Comparison of ENCODE assay signal across 13 mouse cellular contexts in genomic region chr10:78303675-78304074, GRCm38 (mm10). TPM values are rescaled to one million over a fixed set of nuclear protein-coding genes. Genes with fewer than 3 reads are reported as not detected.
DNase-seq lines count a peak whose midpoint lies in the region; ATAC-seq and TF ChIP-seq lines count a peak whose summit lies in the region.
"Had no signal": no experiment of that assay in that cellular context is flagged by ENCODE, and none has a peak within 500 bp of the region (broad histone marks: within the 10 kb centered on the region; RNA-seq: fewer than 3 reads in every experiment).

No protein-coding gene starts in this region.

- no peak for TF ChIP-seq POLR2A in bone marrow macrophage, adult 2 months (IDR thresholded peaks at IDR 0.05; ENCODE audit: borderline replicate concordance, low read depth, low read length)

- WGBS in kidney, embryonic 14.5 days = 68% methylated on average over 7 of the region's 7 CpGs

- no peaks in the 10 kb centered on the region for H3K36me3 ChIP-seq in kidney, embryonic 14.5 days (ENCODE audit: control insufficient read depth, insufficient read depth, low read length)
- H3K36me3 ChIP-seq: lung, embryonic 15.5 days; neural tube, embryonic 12.5 days had no signal

- no peak for TF ChIP-seq CTCF in gastrocnemius, adult 2 months (IDR thresholded peaks at IDR 0.05)
- TF ChIP-seq CTCF in bone marrow macrophage, adult 2 months (IDR thresholded peaks at IDR 0.05; ENCODE audit: low read depth, low read length) = no peak

- no peak overlapping the region for H3K27ac ChIP-seq in gastrocnemius, adult 2 months
- peak overlapping the region; percentile 47; the same call in 1 of the 2 replicates for H3K27ac ChIP-seq in bone marrow macrophage, adult 2 months (ENCODE audit: insufficient read depth, low read depth, low read length)
- H3K27ac ChIP-seq in kidney, embryonic 14.5 days (ENCODE audit: low read depth, low read length) = no peak overlapping the region
- H3K27ac ChIP-seq: lung, embryonic 15.5 days; neural tube, embryonic 12.5 days had no signal

- H3K4me3 ChIP-seq in gastrocnemius, adult 2 months = no peak overlapping the region
- H3K4me3 ChIP-seq in bone marrow macrophage, adult 2 months (ENCODE audit: insufficient read depth, low read length) = peak overlapping the region; percentile 44
- H3K4me3 ChIP-seq in kidney, embryonic 14.5 days (ENCODE audit: low read length) = no peak overlapping the region
- H3K4me3 ChIP-seq: lung, embryonic 15.5 days; neural tube, embryonic 12.5 days had no signal

- intact Hi-C loops in gastrocnemius, adult 2 months (cut with DNase I) = no loop called here

- no peaks in the 10 kb centered on the region for H3K9me3 ChIP-seq in kidney, embryonic 14.5 days (ENCODE audit: control insufficient read depth, low read length)
- H3K9me3 ChIP-seq: lung, embryonic 15.5 days; neural tube, embryonic 12.5 days had no signal

- H3K4me2 ChIP-seq in kidney, embryonic 14.5 days (replicated peaks; ENCODE audit: low read depth, low read length) = no peak overlapping the region
- H3K4me2 ChIP-seq: lung, embryonic 15.5 days; neural tube, embryonic 12.5 days had no signal

- no peaks in the 10 kb centered on the region for H3K27me3 ChIP-seq in kidney, embryonic 14.5 days (ENCODE audit: control insufficient read depth, insufficient read depth, low read length)
- H3K27me3 ChIP-seq: lung, embryonic 15.5 days; neural tube, embryonic 12.5 days had no signal

- peak; percentile 14 for DNase-seq in gastrocnemius, adult 2 months
- DNase-seq in gastrocnemius, postnatal 25 days = no peak
- peak; percentile 81 for DNase-seq in 416B (ENCODE audit: low read depth)
- no peak for DNase-seq in frontal cortex, postnatal 36 days (ENCODE audit: low spot score in 2 of 2)
- DNase-seq in frontal cortex, postnatal 14 days (ENCODE audit: low spot score in 2 of 2) = no peak
- DNase-seq: cerebellum, adult 9-10 months; gastrocnemius, postnatal 10 days; kidney, postnatal 25 days had no signal

- no peak overlapping the region for H3K9ac ChIP-seq in kidney, embryonic 14.5 days (ENCODE audit: low read depth, low read length)
- H3K9ac ChIP-seq: lung, embryonic 15.5 days; neural tube, embryonic 12.5 days had no signal

- ATAC-seq in megakaryocyte-erythroid progenitor cell, adult 5-6 weeks (replicated peaks; ENCODE audit: low FRiP score, low TSS enrichment, poor library complexity, severe bottlenecking) = peak; percentile 46
- no peak for ATAC-seq in kidney, embryonic 14.5 days (ENCODE audit: low FRiP score, low TSS enrichment)

- peaks cover 33% of the 10 kb centered on the region for H3K4me1 ChIP-seq in bone marrow macrophage, adult 2 months (ENCODE audit: control insufficient read depth, insufficient read depth, low read length)
- no peaks in the 10 kb centered on the region for H3K4me1 ChIP-seq in kidney, embryonic 14.5 days (ENCODE audit: control insufficient read depth, insufficient read depth, low read length)
- H3K4me1 ChIP-seq: lung, embryonic 15.5 days had no signal

RNA-seq across cellular contexts. Expression of gene Agpat3, which starts 48.6 kb away (rescaled TPM):
- 100 to 1,000 TPM; 108 to 135 TPM for total RNA-seq in gastrocnemius, adult 2 months (2021)
- total RNA-seq in gastrocnemius, postnatal 25 days (2021) = 100 to 1,000 TPM; 120 to 123 TPM
- polyA plus RNA-seq in bone marrow macrophage, adult 2 months (2012; ENCODE audit: insufficient read depth, insufficient read length, missing spikeins) = 36.8 and 39.8 TPM in 2 replicates
- 20.4 and 22.9 TPM in 2 replicates for total RNA-seq in megakaryocyte-erythroid progenitor cell, adult 5-6 weeks (2014; fragmentation: Nextera tagmentation)
- total RNA-seq in megakaryocyte-erythroid progenitor cell, adult 5-6 weeks (2017) = 11.6 and 23.9 TPM in 2 replicates
- polyA plus RNA-seq in kidney, embryonic 14.5 days (2014; fragmentation: Nextera tagmentation; extraction: Ambion mirVana) = 66.4 and 84.7 TPM in 2 replicates

RNA-seq across cellular contexts. Expression of gene Trappc10, which starts 59.2 kb away (rescaled TPM):
- 10 to 100 TPM; 37.9 to 40.1 TPM for total RNA-seq in gastrocnemius, adult 2 months (2021)
- total RNA-seq in gastrocnemius, postnatal 25 days (2021) = 10 to 100 TPM; 31.0 to 32.9 TPM
- polyA plus RNA-seq in bone marrow macrophage, adult 2 months (2012; ENCODE audit: insufficient read depth, insufficient read length, missing spikeins) = 25.2 and 29.6 TPM in 2 replicates
- total RNA-seq in megakaryocyte-erythroid progenitor cell, adult 5-6 weeks (2014; fragmentation: Nextera tagmentation) = 52.9 and 57.7 TPM in 2 replicates
- total RNA-seq in megakaryocyte-erythroid progenitor cell, adult 5-6 weeks (2017) = 26.6 and 29.5 TPM in 2 replicates
- 16.3 and 22.2 TPM in 2 replicates for polyA plus RNA-seq in kidney, embryonic 14.5 days (2014; fragmentation: Nextera tagmentation; extraction: Ambion mirVana)

Comparison
In these comparisons a context has a peak if more than half of its experiments do, and no peak if none do; other contexts are left out.
1. DNase-seq: peak in gastrocnemius, adult 2 months (single experiment) and 416B (single experiment); none in gastrocnemius, postnatal 25 days (single experiment), frontal cortex, postnatal 36 days (0 of 2) and frontal cortex, postnatal 14 days (0 of 2).
2. RNA of gene Agpat3, which starts 48.6 kb away (total RNA-seq): 108 to 135 TPM in gastrocnemius, adult 2 months and 120 to 123 TPM in gastrocnemius, postnatal 25 days; 11.6 to 23.9 TPM in megakaryocyte-erythroid progenitor cell, adult 5-6 weeks; every median in the first group is over 4 times any median in the second.